Mouse (Mus musculus) erythroblast, adult 5-6 weeks (primary cell): ENCODE data around the gene Narf. TPM values are rescaled to one million over a fixed set of nuclear protein-coding genes. Genes with fewer than 3 reads are reported as not detected.

ENCODE experiments used
- total RNA-seq, 2 experiments: library from RNA; stranded (forward) in 1 of 2; stranded (reverse) in 1 of 2; fragments of 150-400 nt in 1 of 2; fragments of 200-764, 138-1000 nt in 1 of 2; gene quantifications; 2 replicates each; pipeline versions ENCODE4 v1.2.3 to v1.2.4; 2015 to 2017; ENCODE audit warnings: low replicate concordance in 2 of 2

Gene Narf
- total RNA-seq, 2 experiments from 2014 or later, result 154 to 264 TPM

Other genes starting within 250 kb of the Narf start
- gene Csnk1d, start 245.9 kb upstream of the Narf start, total RNA-seq (2015; ENCODE audit: low replicate concordance), result 70.3 and 83.2 TPM in 2 replicates
- 121 and 148 TPM in 2 replicates for gene Csnk1d, start 245.9 kb upstream of the Narf start, total RNA-seq (2017; ENCODE audit: low replicate concordance)
- gene Cd7, start 197.8 kb upstream of the Narf start, total RNA-seq (2015; ENCODE audit: low replicate concordance), result 5.9 TPM in 1 of 2 replicates, not detected in the other
- 4.8 TPM in 1 of 2 replicates, not detected in the other for gene Cd7, start 197.8 kb upstream of the Narf start, total RNA-seq (2017; ENCODE audit: low replicate concordance)
- gene Sectm1b, start 173.7 kb upstream of the Narf start, total RNA-seq (2015; ENCODE audit: low replicate concordance), result not detected in 2 replicates
- gene Sectm1b, start 173.7 kb upstream of the Narf start, total RNA-seq (2017; ENCODE audit: low replicate concordance), result not detected in 2 replicates
- gene Sectm1a, start 156.0 kb upstream of the Narf start, total RNA-seq (2015; ENCODE audit: low replicate concordance), result not detected in 2 replicates
- not detected in 2 replicates for gene Sectm1a, start 156.0 kb upstream of the Narf start, total RNA-seq (2017; ENCODE audit: low replicate concordance)
- gene Tex19.2, start 118.6 kb upstream of the Narf start, total RNA-seq (2015; ENCODE audit: low replicate concordance), result not detected in 2 replicates
- gene Tex19.2, start 118.6 kb upstream of the Narf start, total RNA-seq (2017; ENCODE audit: low replicate concordance), result not detected in 2 replicates
- not detected in 2 replicates for gene Tex19.1, start 91.1 kb upstream of the Narf start, total RNA-seq (2015; ENCODE audit: low replicate concordance)
- gene Tex19.1, start 91.1 kb upstream of the Narf start, total RNA-seq (2017; ENCODE audit: low replicate concordance), result not detected in 2 replicates
- not detected in 2 replicates for gene Uts2r, start 77.0 kb upstream of the Narf start, total RNA-seq (2015; ENCODE audit: low replicate concordance)
- not detected in 2 replicates for gene Uts2r, start 77.0 kb upstream of the Narf start, total RNA-seq (2017; ENCODE audit: low replicate concordance)
- 0.84 and 6.9 TPM in 2 replicates for gene Hexdc, start 32.8 kb upstream of the Narf start, total RNA-seq (2015; ENCODE audit: low replicate concordance)
- 0.51 and 3.9 TPM in 2 replicates for gene Hexdc, start 32.8 kb upstream of the Narf start, total RNA-seq (2017; ENCODE audit: low replicate concordance)
- 0.77 and 1.0 TPM in 2 replicates for gene Ogfod3, start 32.5 kb upstream of the Narf start, total RNA-seq (2015; ENCODE audit: low replicate concordance)
- gene Ogfod3, start 32.5 kb upstream of the Narf start, total RNA-seq (2017; ENCODE audit: low replicate concordance), result 2.6 TPM in 2 replicates
- 4.6 and 24.7 TPM in 2 replicates for gene Cybc1, start 7.9 kb upstream of the Narf start, total RNA-seq (2015; ENCODE audit: low replicate concordance)
- 16.6 and 16.9 TPM in 2 replicates for gene Cybc1, start 7.9 kb upstream of the Narf start, total RNA-seq (2017; ENCODE audit: low replicate concordance)
- 6.1 and 13.4 TPM in 2 replicates for gene Foxk2, start 22.7 kb downstream of the Narf start, total RNA-seq (2015; ENCODE audit: low replicate concordance)
- 7.1 and 7.2 TPM in 2 replicates for gene Foxk2, start 22.7 kb downstream of the Narf start, total RNA-seq (2017; ENCODE audit: low replicate concordance)
- gene Wdr45b, start 117.2 kb downstream of the Narf start, total RNA-seq (2015; ENCODE audit: low replicate concordance), result 10.6 and 14.4 TPM in 2 replicates
- 19.2 and 22.6 TPM in 2 replicates for gene Wdr45b, start 117.2 kb downstream of the Narf start, total RNA-seq (2017; ENCODE audit: low replicate concordance)
- not detected in 2 replicates for gene Rab40b, start 151.0 kb downstream of the Narf start, total RNA-seq (2015; ENCODE audit: low replicate concordance)
- gene Rab40b, start 151.0 kb downstream of the Narf start, total RNA-seq (2017; ENCODE audit: low replicate concordance), result not detected in 2 replicates
- 76.1 and 78.2 TPM in 2 replicates for gene Fn3krp, start 184.1 kb downstream of the Narf start, total RNA-seq (2015; ENCODE audit: low replicate concordance)
- gene Fn3krp, start 184.1 kb downstream of the Narf start, total RNA-seq (2017; ENCODE audit: low replicate concordance), result 150 and 165 TPM in 2 replicates
- 159 and 182 TPM in 2 replicates for gene Fn3k, start 197.7 kb downstream of the Narf start, total RNA-seq (2015; ENCODE audit: low replicate concordance)
- gene Fn3k, start 197.7 kb downstream of the Narf start, total RNA-seq (2017; ENCODE audit: low replicate concordance), result 220 and 265 TPM in 2 replicates
- 67.3 and 91.8 TPM in 2 replicates for gene Tbcd, start 214.7 kb downstream of the Narf start, total RNA-seq (2015; ENCODE audit: low replicate concordance)
- gene Tbcd, start 214.7 kb downstream of the Narf start, total RNA-seq (2017; ENCODE audit: low replicate concordance), result 76.7 and 101 TPM in 2 replicates